Mouse (Mus musculus) MEL (cell line): ENCODE results near the gene Rtbdn. TPM values are rescaled to one million over a fixed set of nuclear protein-coding genes. Genes with fewer than 3 reads are reported as not detected.

Experiments
- DNase-seq: peaks from one replicate; pipeline ENCODE4 v3.0.0; 2011; ENCODE audit warnings: low read depth, low spot score
- H3K27ac ChIP-seq: 2 replicates; pipeline ENCODE4 v1.5.1; 2012; ENCODE audit warnings: low read depth, mild to moderate bottlenecking, control low read depth, low read length, moderate library complexity; ENCODE audit not compliant: control insufficient read depth
- H3K27me3 ChIP-seq, 2 experiments: fragments of 150-350 bp in 1 of 2; sonication (generic) in 1 of 2; 2 replicates each; pipeline ENCODE4 v1.6.1; 2012; ENCODE audit warnings: low read length in 2 of 2, mild to moderate bottlenecking in 2 of 2, improper control_type of control experiment in 1 of 2, moderate library complexity in 1 of 2; ENCODE audit not compliant: insufficient read depth in 2 of 2, control insufficient read depth in 1 of 2
- H3K36me3 ChIP-seq, 2 experiments: 2 replicates each; pipeline ENCODE4 v1.6.1; 2012 to 2014; ENCODE audit warnings: low read length in 2 of 2, improper control_type of control experiment in 1 of 2, inconsistent platforms in 1 of 2, mild to moderate bottlenecking in 1 of 2; ENCODE audit not compliant: insufficient read depth in 2 of 2, control insufficient read depth in 1 of 2
- H3K4me1 ChIP-seq, 2 experiments: fragments of 150-350 bp in 1 of 2; sonication (generic) in 1 of 2; 2 replicates each; pipeline ENCODE4 v1.6.1; 2012; ENCODE audit warnings: low read length in 2 of 2, improper control_type of control experiment in 1 of 2, mild to moderate bottlenecking in 1 of 2; ENCODE audit not compliant: insufficient read depth in 2 of 2, control insufficient read depth in 1 of 2
- H3K4me3 ChIP-seq, 2 experiments: fragments of 150-350 bp in 1 of 2; sonication (generic) in 1 of 2; 2 replicates each; pipeline ENCODE4 v1.5.1; 2012; ENCODE audit warnings: low read depth in 2 of 2, low read length in 2 of 2, mild to moderate bottlenecking in 2 of 2, moderate library complexity in 2 of 2, control low read depth in 1 of 2, improper control_type of control experiment in 1 of 2; ENCODE audit not compliant: control insufficient read depth in 1 of 2, insufficient read depth in 1 of 2
- H3K79me2 ChIP-seq: 2 replicates; pipeline ENCODE4 v1.6.1; 2012; ENCODE audit warnings: mild to moderate bottlenecking, low read length, moderate library complexity; ENCODE audit not compliant: control insufficient read depth, poor library complexity, insufficient read depth
- H3K9ac ChIP-seq: 2 replicates; pipeline ENCODE4 v1.6.1; 2012; ENCODE audit warnings: low read depth, mild to moderate bottlenecking, control low read depth, low read length, moderate library complexity; ENCODE audit not compliant: control insufficient read depth, poor library complexity, severe bottlenecking
- H3K9me3 ChIP-seq: fragments of 150-350 bp; sonication (generic); replicated peaks from 2 replicates; pipeline ENCODE4 v1.6.1; 2012; ENCODE audit warnings: mild to moderate bottlenecking, low read length, improper control_type of control experiment, moderate library complexity; ENCODE audit not compliant: insufficient read depth
- CTCF ChIP-seq, 3 experiments: IDR thresholded peaks in 2 of 3; conservative IDR thresholded peaks in 1 of 3; 2 replicates each; pipeline ENCODE4 v1.5.1; 2011 to 2012; ENCODE audit warnings: low read length in 3 of 3, low read depth in 2 of 3, mild to moderate bottlenecking in 2 of 3, improper control_type of control experiment in 1 of 3, inconsistent platforms in 1 of 3, mixed read lengths in 1 of 3, moderate library complexity in 1 of 3; ENCODE audit not compliant: control insufficient read depth in 1 of 3, insufficient read depth in 1 of 3, poor library complexity in 1 of 3, severe bottlenecking in 1 of 3
- EP300 ChIP-seq, 2 experiments: IDR thresholded peaks; 2 replicates each; pipeline ENCODE4 v1.6.1; 2011; ENCODE audit warnings: improper control_type of control experiment in 2 of 2, low read length in 2 of 2, low read depth in 1 of 2, mild to moderate bottlenecking in 1 of 2
- ETS1 ChIP-seq: IDR thresholded peaks from 2 replicates; pipeline ENCODE4 v1.6.1; 2012; ENCODE audit warnings: low read depth, mild to moderate bottlenecking, inconsistent platforms, low read length, improper control_type of control experiment, moderate library complexity
- GABPA ChIP-seq: IDR thresholded peaks from 2 replicates; pipeline ENCODE4 v1.6.1; 2012; ENCODE audit warnings: low read depth, mild to moderate bottlenecking, inconsistent platforms, low read length, improper control_type of control experiment, moderate library complexity
- GATA1 ChIP-seq: IDR thresholded peaks from 2 replicates; pipeline ENCODE4 v1.6.1; 2011; ENCODE audit warnings: low read depth, low read length, improper control_type of control experiment
- JUND ChIP-seq: IDR thresholded peaks from 2 replicates; pipeline ENCODE4 v1.6.1; 2011; ENCODE audit warnings: low read depth, mild to moderate bottlenecking, improper control_type of control experiment, low read length
- MAX ChIP-seq: IDR thresholded peaks from 2 replicates; pipeline ENCODE4 v1.6.1; 2011; ENCODE audit warnings: low read length, improper control_type of control experiment
- NELFE ChIP-seq: IDR thresholded peaks from 2 replicates; pipeline ENCODE4 v1.6.1; 2011; ENCODE audit warnings: low read depth, low read length, improper control_type of control experiment
- NRF1 ChIP-seq: IDR thresholded peaks from 2 replicates; pipeline ENCODE4 v1.6.1; 2014; ENCODE audit warnings: low read depth, mild to moderate bottlenecking, inconsistent platforms, low read length, improper control_type of control experiment, moderate library complexity; ENCODE audit not compliant: poor library complexity, insufficient read depth, severe bottlenecking
- POLR2AphosphoS2 ChIP-seq: IDR thresholded peaks from 2 replicates; pipeline ENCODE4 v1.6.1; 2011; ENCODE audit warnings: low read length, improper control_type of control experiment
- POLR2AphosphoS5 ChIP-seq: IDR thresholded peaks from 2 replicates; pipeline ENCODE4 v1.6.1; 2012; ENCODE audit warnings: low read depth, borderline replicate concordance, mild to moderate bottlenecking, inconsistent platforms, low read length, moderate library complexity, mixed read lengths
- RAD21 ChIP-seq: IDR thresholded peaks from 2 replicates; pipeline ENCODE4 v1.6.1; 2011; ENCODE audit warnings: mild to moderate bottlenecking, low read depth, low read length, improper control_type of control experiment
- SMC3 ChIP-seq: IDR thresholded peaks from 2 replicates; pipeline ENCODE4 v1.6.1; 2011; ENCODE audit warnings: low read depth, low read length, improper control_type of control experiment
- ZC3H11A ChIP-seq: IDR thresholded peaks from 2 replicates; pipeline ENCODE4 v1.6.1; 2012; ENCODE audit warnings: low read depth, mild to moderate bottlenecking, inconsistent platforms, low read length, improper control_type of control experiment
- ZKSCAN1 ChIP-seq: IDR thresholded peaks from 2 replicates; pipeline ENCODE4 v1.6.1; 2012; ENCODE audit warnings: low read depth, mild to moderate bottlenecking, inconsistent platforms, low read length, improper control_type of control experiment, moderate library complexity
- polyA plus RNA-seq, 2 experiments: library from polyadenylated mRNA; stranded (reverse) in 1 of 2; unstranded in 1 of 2; fragments of >175 nt in 1 of 2; fragments of >200 nt in 1 of 2; gene quantifications; 2 replicates each; pipeline versions ENCODE4 v1.2.1 to v1.2.4; 2012; ENCODE audit warnings: low replicate concordance in 2 of 2, low read depth in 1 of 2; ENCODE audit not compliant: insufficient read length in 2 of 2, insufficient read depth in 1 of 2, missing spikeins in 1 of 2
- total RNA-seq: library from RNA; depleted of rRNA; stranded (reverse); fragments of 300-350 nt; gene quantifications from 2 replicates; pipeline ENCODE4 v1.2.3, GENCODE M21; 2012

The Rtbdn gene
- total and polyA plus RNA-seq, 3 experiments, result 0.08 to 0.11 TPM; not detected in 1

- H3K9me3 ChIP-seq, result no peaks in the 10 kb centered on the region
- DNase-seq, result no peak
- H3K79me2 ChIP-seq, result no peaks in the 10 kb centered on the region
- TF ChIP-seq POLR2AphosphoS5 (peak; percentile 14; the same call in 1 of the 2 replicates), GABPA (no peak), JUND (no peak), POLR2AphosphoS2 (no peak)
- H3K4me1 ChIP-seq, result peaks cover 9 to 30% of the 10 kb centered on the region in 2 experiments; a peak in 3 of 4 replicates
- H3K27ac ChIP-seq, result no peak overlapping the region
- no peak overlapping the region for H3K9ac ChIP-seq
- H3K36me3 ChIP-seq, result peaks cover 0 to 18% of the 10 kb centered on the region in 2 experiments; a peak in 2 of 4 replicates
- no peaks in the 10 kb centered on the region for H3K27me3 ChIP-seq
- H3K4me3 ChIP-seq, result no peak overlapping the region
Observed at GRCm38 (mm10) chr8:84927513-84927912, 19.3 kb upstream of the Rtbdn start.

GRCm38 (mm10) chr8:84928456-84929306 is 18.1 kb upstream of the Rtbdn start:
- H3K27me3 ChIP-seq, result no peaks in the 10 kb centered on the region
- TF ChIP-seq GATA1 (no peak), ZC3H11A (no peak), CTCF (IDR thresholded peaks at IDR 0.05 in 2 of 3, conservative IDR thresholded peaks at IDR 0.05 in 1 of 3; ENCODE audit: control insufficient read depth in 1 of 3, insufficient read depth in 1 of 3, low read depth in 2 of 3, low read length in 3 of 3, poor library complexity in 1 of 3, severe bottlenecking in 1 of 3) (peak; percentile 66 to 96 (median 70)), RAD21 (peak; percentile 37), ETS1 (no peak), ZKSCAN1 (no peak), POLR2AphosphoS2 (no peak), JUND (no peak), NELFE (no peak), NRF1 (no peak), EP300 (IDR thresholded peaks at IDR 0.05; ENCODE audit: low read depth in 1 of 2, low read length in 2 of 2) (no peak), SMC3 (peak; percentile 37), MAX (no peak)

More at GRCm38 (mm10) chr8:84928456-84929306, 18.1 kb upstream of the Rtbdn start:
- H3K36me3 ChIP-seq, result peaks cover 0 to 16% of the 10 kb centered on the region in 2 experiments; a peak in 2 of 4 replicates
- no peaks in the 10 kb centered on the region for H3K79me2 ChIP-seq
- no peaks in the 10 kb centered on the region for H3K9me3 ChIP-seq
- no peak overlapping the region for H3K4me3 ChIP-seq
- H3K27ac ChIP-seq, result no peak overlapping the region
- no peak overlapping the region for H3K9ac ChIP-seq
- DNase-seq, result peak; percentile 71
- H3K4me1 ChIP-seq, result peaks cover 9 to 27% of the 10 kb centered on the region in 2 experiments; a peak in 3 of 4 replicates
